Mouse (Mus musculus): ENCODE measurements around the gene Synpo2. TPM values are rescaled to one million over a fixed set of nuclear protein-coding genes. Genes with fewer than 3 reads are reported as not detected.

Gene Synpo2
- polyA plus RNA-seq, 1 experiment from 2014 or later = 1.3 TPM

DNA sequence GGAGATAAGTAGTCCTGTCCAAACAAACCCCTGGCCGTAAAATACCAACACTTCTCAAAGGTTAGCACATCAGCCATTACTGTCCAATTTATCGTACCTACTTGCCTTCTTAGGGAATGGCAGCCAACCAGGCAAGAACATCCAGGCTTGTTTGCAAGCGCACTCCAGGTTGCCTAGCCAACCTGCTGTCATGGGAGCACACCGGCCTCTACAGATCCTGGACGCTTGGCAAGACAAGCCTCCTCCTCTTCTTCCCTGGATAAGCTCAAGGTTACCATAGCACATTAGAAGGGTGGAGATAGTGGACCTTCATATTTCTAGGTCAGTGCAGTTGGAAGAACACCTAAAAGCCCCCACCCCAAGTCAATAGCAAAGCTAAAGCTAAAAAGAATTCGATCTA is 45.6 kb downstream of the Synpo2 start:
- peaks cover 13% of the 10 kb centered on the region for H3K4me1 ChIP-seq
- DNase-seq (ENCODE audit: extremely low spot score, low spot score) = peak; percentile 12
- H3K9me3 ChIP-seq = no peaks in the 10 kb centered on the region
- WGBS = 83% methylated on average over 6 of the region's 6 CpGs
- no peaks in the 10 kb centered on the region for H3K27me3 ChIP-seq (ENCODE audit: poor library complexity, severe bottlenecking)
- H3K36me3 ChIP-seq (replicated peaks) = no peaks in the 10 kb centered on the region
- no peak overlapping the region for H3K4me3 ChIP-seq
- H3K27ac ChIP-seq = no peak overlapping the region

DNA sequence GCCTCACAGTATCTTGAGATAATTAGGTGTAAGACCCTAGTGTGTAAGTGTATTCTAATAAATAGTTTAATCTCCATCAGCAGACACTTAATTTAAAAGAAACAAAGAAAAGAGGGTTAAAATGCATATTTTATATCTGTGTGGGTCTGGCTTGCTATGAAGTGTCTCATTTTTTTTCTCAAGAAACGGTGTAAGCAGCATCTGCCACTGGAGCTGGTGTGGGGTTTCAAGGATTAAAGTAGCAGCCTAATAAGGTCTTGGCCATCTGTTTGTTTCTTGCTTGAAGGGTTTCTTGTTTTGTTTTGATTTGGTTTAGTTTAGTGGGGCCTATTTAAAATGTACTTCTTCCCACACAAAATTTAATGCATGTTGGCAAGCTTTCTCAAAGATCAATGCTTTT is 46.1 kb downstream of the Synpo2 start:
- no peaks in the 10 kb centered on the region for H3K9me3 ChIP-seq
- H3K27ac ChIP-seq = no peak overlapping the region
- 46% methylated on average over 1 of the region's 1 CpGs for WGBS
- peaks cover 13% of the 10 kb centered on the region for H3K4me1 ChIP-seq
- DNase-seq (ENCODE audit: extremely low spot score, low spot score) = no peak
- H3K27me3 ChIP-seq (ENCODE audit: poor library complexity, severe bottlenecking) = no peaks in the 10 kb centered on the region
- H3K4me3 ChIP-seq = no peak overlapping the region
- H3K36me3 ChIP-seq (replicated peaks) = no peaks in the 10 kb centered on the region

DNA sequence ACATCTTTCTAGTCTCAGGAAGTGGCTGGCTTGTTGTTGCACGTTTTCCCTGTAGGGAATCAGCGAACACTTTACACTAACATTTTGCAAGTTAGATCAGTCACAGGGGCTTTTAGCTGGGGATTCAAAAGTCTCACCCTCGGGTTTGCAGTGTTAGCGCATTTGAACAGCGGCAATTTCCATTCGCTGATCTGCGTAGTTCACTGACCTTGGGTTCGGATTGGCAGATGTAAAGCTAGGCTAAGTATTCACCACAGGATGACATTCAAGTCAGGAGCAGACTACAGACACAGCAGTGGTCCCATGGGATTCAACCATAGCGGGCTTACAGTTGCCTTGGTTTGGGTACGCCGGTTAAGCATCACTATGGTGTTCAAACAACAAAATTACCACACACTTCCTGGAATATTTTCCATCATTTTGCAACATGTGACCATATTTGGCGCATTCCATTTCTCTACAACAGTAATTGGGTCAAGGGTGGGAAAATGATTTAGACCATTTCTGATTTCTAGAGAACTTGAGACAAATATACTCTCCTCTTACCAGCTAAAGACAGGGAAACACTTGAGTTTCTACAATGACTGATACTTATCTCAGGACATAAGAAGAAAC is 47.2 kb downstream of the Synpo2 start:
- DNase-seq (ENCODE audit: extremely low spot score, low spot score) = no peak
- no peak overlapping the region for H3K27ac ChIP-seq

DNA sequence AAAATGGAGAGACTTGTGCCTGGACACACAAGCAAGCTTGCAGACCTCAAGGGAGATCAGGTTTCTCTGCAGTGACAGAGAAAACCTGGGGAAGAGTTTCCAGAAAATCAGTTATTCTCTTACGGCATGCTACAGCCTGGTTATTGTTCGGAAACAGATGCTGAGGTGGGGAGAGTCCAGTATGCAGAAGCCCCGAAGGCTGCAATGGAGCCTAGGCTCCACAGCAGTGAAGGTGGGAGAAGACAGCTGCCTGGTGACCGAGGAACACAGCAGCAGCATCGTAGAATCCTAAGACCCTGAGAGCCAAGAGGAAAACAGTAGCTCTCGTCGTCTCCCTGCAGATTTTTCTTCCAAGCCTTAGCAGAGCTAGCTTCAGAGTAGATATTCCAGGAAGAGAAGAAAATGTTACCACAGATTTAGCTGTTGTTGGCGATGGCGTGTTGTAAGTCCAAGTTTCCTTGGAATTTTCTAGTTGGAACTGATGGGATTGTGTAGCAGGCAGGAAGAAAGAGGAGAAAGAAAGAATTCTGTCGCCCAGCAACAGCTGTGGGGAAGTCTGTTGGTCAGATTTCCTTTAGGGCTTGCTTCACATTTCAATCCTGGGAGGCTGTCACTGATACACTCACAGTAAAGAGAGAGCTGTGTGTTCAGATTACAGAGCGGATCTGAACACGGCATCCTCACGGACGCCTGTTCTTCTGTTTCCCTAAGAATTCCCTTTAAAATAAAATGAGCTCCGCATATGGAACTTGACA is 48.4 kb downstream of the Synpo2 start:
- Histone ChIP-seq H3K9me3 (no peaks in the 10 kb centered on the region), H3K27ac (0 out of 2 replicates have a peak overlapping the region, but pooled peaks have one; percentile 40), H3K36me3 (replicated peaks) (no peaks in the 10 kb centered on the region), H3K4me3 (no peak overlapping the region), H3K27me3 (ENCODE audit: poor library complexity, severe bottlenecking) (no peaks in the 10 kb centered on the region), H3K4me1 (peaks cover 13% of the 10 kb centered on the region)
- DNase-seq (ENCODE audit: extremely low spot score, low spot score) = no peak
- 80% methylated on average over 15 of the region's 15 CpGs for WGBS

More for the DNA sequence above, 47.2 kb downstream of the Synpo2 start:
- H3K4me3 ChIP-seq = no peak overlapping the region
- H3K36me3 ChIP-seq (replicated peaks) = no peaks in the 10 kb centered on the region
- no peaks in the 10 kb centered on the region for H3K9me3 ChIP-seq
- 90% methylated on average over 12 of the region's 12 CpGs for WGBS
- no peaks in the 10 kb centered on the region for H3K27me3 ChIP-seq (ENCODE audit: poor library complexity, severe bottlenecking)
- peaks cover 13% of the 10 kb centered on the region for H3K4me1 ChIP-seq

DNA sequence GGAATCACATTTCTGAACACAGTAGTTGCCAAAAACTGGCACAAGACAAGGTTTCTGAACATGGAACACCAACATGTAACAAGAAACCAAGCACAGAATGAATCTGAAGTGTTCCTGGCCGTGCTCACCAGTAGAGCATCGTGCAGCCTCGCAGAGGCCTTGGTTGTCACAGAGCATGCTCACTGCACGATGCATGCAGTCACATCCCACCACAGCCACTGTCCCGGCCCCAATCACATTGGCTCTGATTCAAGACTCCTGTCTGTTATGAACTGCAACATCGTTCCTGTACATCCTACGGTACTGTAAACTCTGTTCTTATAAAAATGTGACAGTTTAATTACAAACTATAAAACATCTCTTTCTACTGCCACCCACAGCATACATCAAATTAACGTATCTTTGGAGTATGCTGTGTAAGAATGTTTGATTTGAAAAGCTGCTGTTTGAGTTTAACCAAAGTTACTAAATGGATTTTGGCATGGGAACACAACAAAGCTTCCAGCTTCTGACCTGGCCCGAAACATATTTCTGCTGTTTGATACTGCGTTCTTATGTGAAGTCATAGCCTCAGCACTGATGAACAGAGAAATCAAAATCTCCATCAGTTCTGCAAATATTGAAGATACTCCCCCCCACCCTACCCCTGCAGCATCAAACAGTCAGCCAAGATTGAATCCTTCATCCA is 50.6 kb downstream of the Synpo2 start:
- no peak for DNase-seq (ENCODE audit: extremely low spot score, low spot score)
- H3K4me3 ChIP-seq = no peak overlapping the region
- H3K36me3 ChIP-seq (replicated peaks) = no peaks in the 10 kb centered on the region
- 93% methylated on average over 10 of the region's 10 CpGs for WGBS
- no peaks in the 10 kb centered on the region for H3K9me3 ChIP-seq
- H3K27me3 ChIP-seq (ENCODE audit: poor library complexity, severe bottlenecking) = no peaks in the 10 kb centered on the region
- peaks cover 13% of the 10 kb centered on the region for H3K4me1 ChIP-seq
- H3K27ac ChIP-seq = no peak overlapping the region

DNA sequence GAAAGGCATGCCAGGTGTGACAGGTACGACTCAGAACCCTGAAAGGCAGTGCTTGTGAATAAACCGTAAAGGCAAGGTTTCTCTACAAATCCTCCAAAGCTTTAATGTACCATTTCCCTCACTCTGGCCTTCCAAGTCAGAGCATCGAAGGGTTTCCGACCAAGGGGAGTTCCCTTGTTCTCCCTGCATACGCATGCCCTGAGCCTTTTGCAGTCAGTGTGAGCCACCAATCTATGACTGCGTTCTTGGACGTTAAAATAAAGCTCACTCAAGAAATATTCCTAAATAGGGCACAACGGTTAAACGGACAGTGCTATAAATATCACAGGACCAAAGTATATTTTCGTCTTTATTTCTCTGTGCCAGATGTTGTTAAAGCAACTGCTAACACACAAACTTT is 51.7 kb downstream of the Synpo2 start:
- WGBS = 92% methylated on average over 10 of the region's 10 CpGs
- no peaks in the 10 kb centered on the region for H3K36me3 ChIP-seq (replicated peaks)
- no peak for DNase-seq (ENCODE audit: extremely low spot score, low spot score)
- H3K9me3 ChIP-seq = no peaks in the 10 kb centered on the region
- no peak overlapping the region for H3K27ac ChIP-seq
- no peak overlapping the region for H3K4me3 ChIP-seq
- no peaks in the 10 kb centered on the region for H3K27me3 ChIP-seq (ENCODE audit: poor library complexity, severe bottlenecking)
- peaks cover 13% of the 10 kb centered on the region for H3K4me1 ChIP-seq

DNA sequence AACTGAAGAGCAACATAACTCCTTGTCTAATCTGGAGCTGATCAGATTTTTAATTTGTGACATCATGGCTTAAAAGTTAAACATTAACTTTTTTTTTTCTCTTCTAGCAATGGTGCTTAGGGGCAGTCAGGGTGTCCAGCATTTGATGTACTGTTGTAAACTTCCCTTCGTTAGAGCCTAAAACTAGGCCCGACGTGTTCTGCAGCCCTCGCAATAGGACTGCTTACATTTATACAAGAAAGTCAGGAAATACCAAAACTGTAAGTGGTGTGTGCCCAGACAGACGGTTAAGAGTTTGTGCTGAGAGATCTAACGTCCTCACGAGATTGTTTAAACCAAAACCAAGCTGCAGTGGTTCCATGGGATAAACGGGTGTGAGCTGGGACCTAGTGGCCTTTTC is 56.4 kb downstream of the Synpo2 start:
- Histone ChIP-seq H3K4me1 (no peaks in the 10 kb centered on the region), H3K9me3 (no peaks in the 10 kb centered on the region), H3K27ac (no peak overlapping the region), H3K36me3 (replicated peaks) (no peaks in the 10 kb centered on the region), H3K4me3 (no peak overlapping the region), H3K27me3 (ENCODE audit: poor library complexity, severe bottlenecking) (no peaks in the 10 kb centered on the region)
- 87% methylated on average over 8 of the region's 8 CpGs for WGBS
- no peak for DNase-seq (ENCODE audit: extremely low spot score, low spot score)

DNA sequence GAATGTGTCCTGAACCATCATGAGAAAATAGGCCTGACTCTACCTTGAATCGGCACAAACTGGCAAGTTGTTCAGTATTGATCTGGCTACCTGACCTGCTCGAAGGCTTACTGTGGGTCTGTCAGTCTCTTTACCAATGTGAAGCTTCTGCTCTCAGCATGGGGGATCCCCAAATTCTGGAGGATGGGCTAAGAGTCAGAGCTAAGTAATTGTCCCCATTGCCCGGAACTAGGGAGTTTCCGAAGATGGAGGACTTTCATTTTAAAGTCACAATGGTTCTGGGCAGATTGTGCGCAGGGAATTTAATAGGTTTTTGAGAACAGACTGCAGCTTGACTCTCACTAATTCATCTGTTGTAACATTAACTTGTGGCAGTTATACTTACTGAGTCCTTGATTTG is 56.9 kb downstream of the Synpo2 start:
- Histone ChIP-seq H3K4me1 (peaks cover 2% of the 10 kb centered on the region), H3K27ac (no peak overlapping the region), H3K27me3 (ENCODE audit: poor library complexity, severe bottlenecking) (no peaks in the 10 kb centered on the region), H3K36me3 (replicated peaks) (no peaks in the 10 kb centered on the region), H3K9me3 (no peaks in the 10 kb centered on the region), H3K4me3 (no peak overlapping the region)
- DNase-seq (ENCODE audit: extremely low spot score, low spot score) = no peak
- 84% methylated on average over 5 of the region's 5 CpGs for WGBS

DNA sequence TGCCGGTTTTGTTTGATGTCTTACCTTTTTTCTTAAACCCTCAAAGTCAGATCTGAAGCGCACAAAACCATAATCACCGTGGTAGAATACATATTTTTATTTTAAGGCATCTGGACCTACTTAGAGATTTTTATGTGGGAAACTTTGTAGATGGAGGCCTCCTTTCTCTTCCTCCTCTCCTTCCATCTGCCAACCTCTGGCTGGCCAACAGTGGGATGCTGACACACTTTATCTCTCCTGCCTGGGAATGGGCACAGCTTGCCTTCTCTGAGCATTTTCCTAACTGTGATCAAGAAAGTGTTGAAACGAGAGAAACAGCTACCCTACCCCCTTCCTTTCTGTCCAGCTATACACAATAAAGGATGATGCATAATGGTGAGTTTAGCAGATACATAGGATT is 57.5 kb downstream of the Synpo2 start:
- H3K27ac ChIP-seq = no peak overlapping the region

DNA sequence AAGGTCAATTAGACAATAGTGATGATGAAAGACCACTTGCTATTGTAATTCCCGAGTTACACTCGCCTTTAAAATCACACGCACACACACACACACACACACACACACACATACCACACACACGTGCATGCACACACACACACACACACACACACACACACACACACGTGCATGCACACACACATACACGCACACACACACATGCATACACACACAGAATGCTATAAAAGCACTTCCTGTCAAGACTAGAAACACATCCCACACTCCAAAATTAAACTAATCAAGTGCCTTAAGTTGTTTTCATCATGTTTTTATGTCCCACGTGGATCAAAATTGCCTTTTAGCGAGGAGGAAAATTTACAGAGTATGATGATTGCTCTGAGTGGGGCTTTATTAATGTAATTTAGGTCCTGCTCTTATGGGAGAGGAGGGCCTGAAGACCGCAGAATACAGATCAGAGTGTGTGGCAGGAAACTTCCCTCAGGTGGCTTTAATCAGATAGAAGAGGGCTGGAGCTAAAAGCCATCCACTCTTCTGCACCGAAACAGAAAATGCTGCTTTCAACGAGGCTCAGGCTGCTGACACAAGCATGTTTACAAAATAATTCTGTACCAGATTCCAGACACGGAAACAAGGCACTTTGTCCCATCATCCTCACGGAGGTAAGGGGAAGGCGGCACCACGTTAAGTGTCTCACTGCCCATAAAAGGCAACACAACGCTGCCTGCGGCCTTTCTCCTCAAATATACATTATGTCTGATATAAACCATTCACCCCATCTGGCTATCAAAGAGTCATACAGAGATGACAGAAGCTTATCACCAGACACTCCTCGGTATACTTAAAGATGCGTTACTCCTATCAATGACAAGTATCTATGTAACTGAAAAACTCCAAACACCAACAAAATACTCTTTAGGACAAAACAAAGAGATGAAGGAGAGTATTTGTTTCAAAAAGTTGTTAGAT is 59.3 kb downstream of the Synpo2 start:
- Histone ChIP-seq H3K27ac (no peak overlapping the region), H3K9me3 (no peaks in the 10 kb centered on the region), H3K36me3 (replicated peaks) (no peaks in the 10 kb centered on the region), H3K4me1 (peaks cover 4% of the 10 kb centered on the region), H3K4me3 (no peak overlapping the region), H3K27me3 (ENCODE audit: poor library complexity, severe bottlenecking) (no peaks in the 10 kb centered on the region)
- WGBS = 81% methylated on average over 19 of the region's 19 CpGs
- DNase-seq (ENCODE audit: extremely low spot score, low spot score) = no peak

More for the DNA sequence above, 57.5 kb downstream of the Synpo2 start:
- H3K4me1 ChIP-seq = peaks cover 4% of the 10 kb centered on the region
- H3K9me3 ChIP-seq = no peaks in the 10 kb centered on the region
- no peak for DNase-seq (ENCODE audit: extremely low spot score, low spot score)
- WGBS = 86% methylated on average over 4 of the region's 4 CpGs
- no peaks in the 10 kb centered on the region for H3K27me3 ChIP-seq (ENCODE audit: poor library complexity, severe bottlenecking)
- no peaks in the 10 kb centered on the region for H3K36me3 ChIP-seq (replicated peaks)
- no peak overlapping the region for H3K4me3 ChIP-seq

DNA sequence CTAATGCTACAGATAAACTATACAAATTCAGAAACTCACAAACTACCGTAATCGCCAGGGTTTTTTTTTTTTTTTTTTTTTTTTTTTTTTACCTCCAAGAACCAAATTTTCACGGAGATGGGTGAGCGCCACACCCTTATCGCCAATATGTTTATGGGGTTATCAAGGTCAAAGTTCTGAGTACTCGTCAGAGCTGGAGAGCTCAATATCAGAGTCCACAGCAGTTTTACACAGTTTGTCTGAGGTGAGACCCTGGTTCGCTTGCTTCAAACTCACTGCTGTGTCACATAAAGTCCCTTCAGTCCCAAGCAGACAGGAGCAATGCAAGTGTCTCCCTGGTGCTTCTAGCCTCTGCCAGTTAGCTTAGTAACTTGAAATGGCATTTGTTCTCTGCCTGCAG is 60.8 kb downstream of the Synpo2 start:
- no peak overlapping the region for H3K27ac ChIP-seq
- no peak for DNase-seq (ENCODE audit: extremely low spot score, low spot score)
- H3K36me3 ChIP-seq (replicated peaks) = no peaks in the 10 kb centered on the region
- no peak overlapping the region for H3K4me3 ChIP-seq
- no peaks in the 10 kb centered on the region for H3K27me3 ChIP-seq (ENCODE audit: poor library complexity, severe bottlenecking)
- H3K4me1 ChIP-seq = peaks cover 4% of the 10 kb centered on the region
- H3K9me3 ChIP-seq = no peaks in the 10 kb centered on the region
- 89% methylated on average over 7 of the region's 7 CpGs for WGBS

DNA sequence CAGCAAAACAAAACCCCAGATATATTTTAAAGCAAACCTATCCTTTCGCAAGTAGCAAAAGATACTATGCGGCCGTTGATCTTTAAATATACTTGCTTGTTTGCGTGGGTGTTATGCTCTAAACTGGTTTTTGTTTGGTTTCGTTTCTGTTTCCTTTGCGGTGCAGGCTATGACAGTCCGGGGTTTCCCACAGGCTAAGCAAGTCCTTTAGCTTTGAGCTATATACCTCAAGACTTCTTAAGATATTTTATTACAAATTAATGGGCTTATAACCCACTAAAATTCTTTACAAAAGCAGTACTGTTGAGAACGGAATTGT is 61.6 kb downstream of the Synpo2 start:
- DNase-seq (ENCODE audit: extremely low spot score, low spot score) = no peak
- Histone ChIP-seq H3K27me3 (ENCODE audit: poor library complexity, severe bottlenecking) (no peaks in the 10 kb centered on the region), H3K4me1 (peaks cover 7% of the 10 kb centered on the region), H3K36me3 (replicated peaks) (no peaks in the 10 kb centered on the region), H3K4me3 (no peak overlapping the region), H3K9me3 (no peaks in the 10 kb centered on the region), H3K27ac (no peak overlapping the region)
- WGBS = 94% methylated on average over 8 of the region's 8 CpGs

All from forebrain, embryonic 10.5 days (tissue).